Mouse (Mus musculus) frontal cortex, postnatal 25 days (tissue): ENCODE measurements at regions not wholly inside any gene's neighbourhood (a gene's known extent, or its start where the extent isn't known, plus 50 kb on each side); places are given as distances from the start of the nearest gene placed in this dataset.

Source experiments
- DNase-seq, 2 experiments: peaks; one replicate each; pipeline ENCODE4 v3.0.0; 2022; ENCODE audit warnings: low spot score in 2 of 2

GRCm38 (mm10) chr2:172613891-172614391 lies 64.5 kb downstream of the Tfap2c start:
- no peak for DNase-seq

- DNase-seq = no peak
Measured at GRCm38 (mm10) chr2:172615148-172615547, 65.8 kb downstream of the Tfap2c start.

GRCm38 (mm10) chr2:172615582-172615981 lies 66.2 kb downstream of the Tfap2c start:
- DNase-seq = no peak

GRCm38 (mm10) chr2:172619168-172619567 lies 69.8 kb downstream of the Tfap2c start:
- DNase-seq = no peak

GRCm38 (mm10) chr2:172620001-172620400 lies 70.6 kb downstream of the Tfap2c start:
- DNase-seq = no peak

GRCm38 (mm10) chr2:172623707-172624106 lies 74.3 kb downstream of the Tfap2c start:
- no peak for DNase-seq

GRCm38 (mm10) chr2:172627353-172628306 lies 78.2 kb downstream of the Tfap2c start:
- DNase-seq = no peak

- DNase-seq = no peak
Measured at GRCm38 (mm10) chr2:172630333-172630732, 80.9 kb downstream of the Tfap2c start.

GRCm38 (mm10) chr2:172642616-172643015 lies 93.2 kb downstream of the Tfap2c start:
- DNase-seq = no peak

GRCm38 (mm10) chr2:172643860-172644259 lies 94.5 kb downstream of the Tfap2c start:
- DNase-seq = no peak

GRCm38 (mm10) chr2:172644451-172644850 lies 95.1 kb downstream of the Tfap2c start:
- DNase-seq = no peak

GRCm38 (mm10) chr2:172648072-172648471 lies 98.7 kb downstream of the Tfap2c start:
- DNase-seq = no peak

- DNase-seq = no peak
Measured at GRCm38 (mm10) chr2:172660479-172660878, 111.1 kb downstream of the Tfap2c start.

- DNase-seq = no peak
Measured at GRCm38 (mm10) chr2:172660916-172661315, 111.5 kb downstream of the Tfap2c start.

- no peak for DNase-seq
Measured at GRCm38 (mm10) chr2:172661418-172661980, 112.1 kb downstream of the Tfap2c start.

GRCm38 (mm10) chr2:172662165-172662564 lies 112.8 kb downstream of the Tfap2c start:
- DNase-seq = no peak

- DNase-seq = no peak
Measured at GRCm38 (mm10) chr2:172663681-172664080, 114.3 kb downstream of the Tfap2c start.

- no peak for DNase-seq
Measured at GRCm38 (mm10) chr2:172673081-172673480, 123.7 kb downstream of the Tfap2c start.

GRCm38 (mm10) chr2:172674641-172675040 lies 125.2 kb downstream of the Tfap2c start:
- DNase-seq = no peak

GRCm38 (mm10) chr2:172675081-172675480 lies 125.7 kb downstream of the Tfap2c start:
- DNase-seq = no peak

- no peak for DNase-seq
Measured at GRCm38 (mm10) chr2:172690196-172690595, 140.8 kb downstream of the Tfap2c start.

- DNase-seq = no peak
Measured at GRCm38 (mm10) chr2:172690931-172691651, 141.7 kb downstream of the Tfap2c start.
